Mouse (Mus musculus): ENCODE data around the gene Hint2.

GRCm38 (mm10) chr4:43691026-43691425 is 34.8 kb upstream of the Hint2 start:
- no peak for TF ChIP-seq JUND (conservative IDR thresholded peaks at IDR 0.05; ENCODE audit: low read depth, low read length)
- no peak for TF ChIP-seq POLR2A (IDR thresholded peaks at IDR 0.05; ENCODE audit: low read depth, low read length)
- TF ChIP-seq CTCF (conservative IDR thresholded peaks at IDR 0.05 in 1 of 2, IDR thresholded peaks at IDR 0.05 in 1 of 2; ENCODE audit: low read depth in 2 of 2, low read length in 2 of 2): no peak
- TF ChIP-seq PAX5 (IDR thresholded peaks at IDR 0.05; ENCODE audit: low read length): no peak
- no peak for TF ChIP-seq MAZ (IDR thresholded peaks at IDR 0.05; ENCODE audit: low read depth, low read length)
- no peak for TF ChIP-seq ZNF384 (IDR thresholded peaks at IDR 0.05; ENCODE audit: low read depth, low read length)
- no peak for TF ChIP-seq ETS1 (conservative IDR thresholded peaks at IDR 0.05; ENCODE audit: low read depth, low read length)
- TF ChIP-seq ZMIZ1 (IDR thresholded peaks at IDR 0.05; ENCODE audit: low read depth, low read length): no peak
- no peak for TF ChIP-seq USF2 (conservative IDR thresholded peaks at IDR 0.05; ENCODE audit: low read depth, low read length)
- no peak for TF ChIP-seq EP300 (IDR thresholded peaks at IDR 0.05; ENCODE audit: low read length)

All from CH12.LX (cell line).